Mouse (Mus musculus) layer of hippocampus, postnatal 10 days (tissue): ENCODE data around the gene Csnk2b. TPM values are rescaled to one million over a fixed set of nuclear protein-coding genes. Genes with fewer than 3 reads are reported as not detected.
"Not testable (repeated sequence)": the region's sequence is repeated elsewhere in the genome, so short reads cannot be mapped to it uniquely, and the experiment has no call there.

Experiments used
- DNase-seq, 2 experiments: peaks; one replicate each; pipeline ENCODE4 v3.0.0; 2021; ENCODE audit warnings: low spot score in 2 of 2
- total RNA-seq, 2 experiments: library from RNA; stranded (reverse); gene quantifications; 2 replicates each; pipeline ENCODE4 v1.2.3; 2021

The Csnk2b gene
- total RNA-seq, 2 experiments from 2014 or later = 178 to 202 TPM

DNA sequence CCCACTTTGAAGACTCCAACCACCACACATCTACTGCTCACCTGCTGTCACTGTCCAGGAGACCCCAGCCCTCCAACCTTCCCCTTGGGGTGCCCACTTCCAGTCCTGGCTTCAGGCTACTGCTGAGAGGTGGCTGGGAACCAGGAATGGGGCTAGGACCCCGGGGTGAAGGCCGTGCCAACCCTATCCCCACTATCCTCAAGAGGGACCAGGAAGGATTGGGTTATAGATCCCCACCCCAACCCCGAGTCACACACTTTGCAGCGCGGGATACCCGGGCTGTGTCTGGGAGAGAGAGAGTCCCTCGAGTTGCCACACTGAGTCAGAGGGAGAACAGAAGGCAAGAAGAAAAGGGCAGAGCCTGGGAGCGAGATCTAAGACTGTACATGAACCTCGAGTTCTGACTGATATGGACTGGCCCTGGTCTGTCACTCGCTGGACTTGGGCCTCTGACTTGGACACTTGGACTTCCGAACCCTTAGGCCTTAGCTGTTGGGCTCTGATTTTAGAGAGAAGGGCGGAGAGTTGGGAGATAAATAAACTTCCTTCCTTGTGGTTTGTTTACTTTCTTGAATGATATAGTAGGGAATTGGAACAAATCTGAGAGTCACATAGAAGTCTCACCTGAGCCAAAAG, 2.5 kb upstream of the Csnk2b start:
- not testable (repeated sequence) for DNase-seq

DNA sequence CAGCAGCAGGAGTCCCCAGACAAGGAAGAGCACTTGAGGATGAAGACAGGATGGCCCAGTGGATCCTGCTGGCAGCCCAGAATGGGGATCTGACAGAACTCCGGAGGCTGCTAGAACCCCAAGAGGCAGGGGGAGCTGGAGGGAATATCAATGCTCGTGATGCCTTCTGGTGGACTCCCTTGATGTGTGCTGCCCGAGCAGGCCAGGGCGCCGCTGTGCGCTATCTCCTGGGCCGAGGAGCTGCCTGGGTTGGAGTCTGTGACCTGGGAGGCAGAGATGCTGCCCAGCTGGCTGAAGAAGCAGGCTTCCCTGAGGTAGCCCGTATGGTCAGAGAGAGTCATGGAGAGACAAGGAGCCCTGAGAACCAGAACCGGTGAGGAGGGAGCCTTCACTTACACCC, 1.4 kb upstream of the Csnk2b start:
- not testable (repeated sequence) for DNase-seq

DNA sequence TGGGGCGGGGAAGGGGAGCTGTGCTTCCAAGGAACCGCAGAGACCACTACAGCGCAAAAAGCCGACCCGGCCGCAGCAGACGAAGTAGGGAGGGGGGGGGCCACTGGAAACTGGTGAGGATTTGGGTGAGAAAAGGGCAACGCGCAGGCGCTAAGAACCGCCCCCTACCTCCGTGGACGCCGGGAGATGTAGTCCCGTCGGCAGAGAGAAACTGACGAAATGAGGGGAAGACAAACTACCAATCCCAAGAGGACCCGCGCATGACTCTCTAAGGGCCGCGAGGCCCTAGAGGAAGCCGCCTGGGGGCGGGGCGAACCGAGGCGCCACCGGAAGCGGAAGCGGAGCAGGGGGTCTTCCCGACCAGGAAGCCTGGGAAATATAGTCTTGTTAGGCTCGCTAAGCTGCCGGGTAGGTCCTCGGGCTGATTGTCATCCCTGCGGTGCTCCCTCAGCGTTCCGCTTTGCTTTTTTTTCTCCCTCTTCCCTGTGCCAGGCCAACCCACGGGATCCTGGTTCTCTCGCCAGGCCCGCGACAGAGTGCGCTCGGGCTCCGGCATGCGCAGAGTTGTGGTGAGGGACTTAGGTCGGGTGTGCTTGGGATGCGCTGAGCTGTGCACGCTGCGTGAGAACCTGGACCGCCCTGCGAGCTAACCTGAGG, 582 bp downstream of the Csnk2b start, which contains the start of gene Gpank1:
Gene Gpank1 (plus strand): TSS at position 313 of the 657 bp plus-strand sequence.
- DNase-seq = peak; percentile 96 to 97

DNA sequence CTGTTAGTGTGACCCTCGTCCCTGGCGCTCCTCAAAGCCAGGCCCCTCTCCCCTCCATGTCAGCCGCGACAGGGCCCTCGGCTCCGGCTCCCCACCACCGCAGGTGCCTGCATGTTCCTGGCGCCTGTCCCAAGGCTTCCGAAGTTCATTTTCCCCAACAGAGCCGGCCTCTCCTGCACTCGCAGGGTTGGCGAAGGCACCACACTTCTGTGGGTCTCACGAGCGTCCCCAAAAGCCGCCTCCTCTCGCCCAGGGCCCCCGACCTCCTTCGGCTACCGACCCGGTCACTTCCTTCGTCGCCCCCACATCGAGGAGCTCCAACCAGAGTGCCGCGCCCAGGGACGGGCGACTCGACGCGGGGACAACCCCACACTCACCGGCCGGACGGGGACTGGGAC, 1.1 kb downstream of the Csnk2b start:
- DNase-seq = no peak

DNA sequence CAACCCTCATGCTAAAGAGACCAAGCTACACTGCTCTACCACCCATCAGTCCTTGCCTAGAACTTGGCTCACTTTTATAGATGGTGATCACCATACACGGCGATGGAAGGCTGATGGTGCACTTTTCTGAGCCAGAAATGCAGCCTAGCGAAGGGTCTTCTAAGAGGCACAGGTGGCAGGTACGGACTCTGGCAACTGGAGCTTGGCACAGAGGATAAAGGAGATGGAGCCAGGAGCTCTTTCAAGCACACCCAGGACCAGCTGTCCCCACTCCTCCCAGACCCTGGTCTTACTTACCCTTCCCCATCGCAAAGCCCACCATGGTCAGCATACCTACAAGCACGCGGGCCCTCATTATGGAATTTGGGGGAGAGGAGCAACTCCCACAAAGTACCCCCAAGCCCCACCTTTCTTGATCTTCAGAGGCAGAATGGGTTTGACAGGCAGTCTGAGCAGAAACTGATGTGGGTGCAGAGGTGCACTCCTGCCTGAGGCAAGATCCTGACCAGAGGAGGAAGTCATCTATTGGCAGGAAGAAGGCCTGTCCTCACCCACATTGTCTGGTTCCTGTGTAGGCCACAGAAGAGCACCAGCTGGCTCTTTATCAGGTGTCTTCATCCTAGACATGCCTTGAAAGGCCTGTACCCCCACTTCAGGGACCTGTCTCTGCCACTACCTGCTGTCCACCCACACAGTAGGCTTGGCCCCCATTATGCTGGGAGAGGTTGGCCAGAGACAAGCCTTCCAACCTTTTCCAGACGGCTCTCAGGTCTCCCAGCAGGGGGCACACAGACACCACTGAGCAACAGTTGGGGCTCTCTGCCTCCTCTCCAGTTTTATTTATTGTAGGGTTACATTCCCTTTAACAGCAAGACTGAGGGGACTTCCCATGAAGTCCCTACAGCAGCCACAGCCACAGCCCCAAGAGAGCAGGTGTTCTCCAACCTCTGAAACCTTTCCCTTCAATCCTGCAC, 6.5 kb downstream of the Csnk2b start, which contains the start of gene Ly6g5b:
Gene Ly6g5b (minus strand): TSS at position 383 of the 974 bp plus-strand sequence.
- DNase-seq = peak in 1 of 2 experiments; percentile 43

DNA sequence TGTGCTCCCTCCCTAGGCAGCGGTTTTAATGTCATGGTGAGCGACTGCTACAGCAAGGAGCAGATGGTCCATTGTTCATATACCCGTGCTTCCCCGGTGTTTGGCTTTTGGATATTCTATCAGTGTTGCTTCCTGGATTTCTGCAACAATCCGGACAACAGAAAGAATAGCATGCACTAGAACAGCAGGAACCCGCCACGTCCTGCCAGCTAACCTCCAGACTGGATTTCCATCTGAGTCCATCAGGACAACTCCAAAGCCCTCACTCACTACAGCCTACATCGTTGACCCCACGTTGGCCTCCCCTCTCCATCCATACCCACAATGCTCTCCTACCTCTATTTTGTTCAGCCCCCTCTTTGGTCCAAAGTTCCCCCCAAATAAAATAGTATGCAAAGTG, 10.1 kb downstream of the Csnk2b start:
- no peak for DNase-seq

DNA sequence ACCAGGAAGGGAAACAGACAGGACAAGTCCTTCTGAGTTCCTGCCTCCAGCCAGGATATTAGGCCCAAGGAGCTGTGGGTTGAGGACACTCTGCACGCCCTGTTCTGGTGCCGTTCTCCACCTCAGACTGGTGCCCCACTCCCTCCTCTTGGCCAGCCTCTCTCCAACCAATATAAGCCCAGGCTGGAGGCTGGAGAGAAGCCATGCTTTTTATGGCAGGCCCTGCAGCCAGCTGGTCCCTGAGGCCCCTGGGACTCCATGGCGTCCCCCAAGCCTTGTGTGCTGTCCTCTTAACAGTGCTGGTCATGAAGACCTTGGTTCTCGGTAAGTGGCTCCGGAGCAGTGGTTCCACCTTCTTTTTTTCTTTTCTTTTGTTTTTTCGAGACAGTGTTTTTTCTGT, 13.8 kb downstream of the Csnk2b start, which contains the start of gene Ly6g5c:
Gene Ly6g5c (plus strand): TSS at position 183 of the 400 bp plus-strand sequence.
- DNase-seq = no peak

DNA sequence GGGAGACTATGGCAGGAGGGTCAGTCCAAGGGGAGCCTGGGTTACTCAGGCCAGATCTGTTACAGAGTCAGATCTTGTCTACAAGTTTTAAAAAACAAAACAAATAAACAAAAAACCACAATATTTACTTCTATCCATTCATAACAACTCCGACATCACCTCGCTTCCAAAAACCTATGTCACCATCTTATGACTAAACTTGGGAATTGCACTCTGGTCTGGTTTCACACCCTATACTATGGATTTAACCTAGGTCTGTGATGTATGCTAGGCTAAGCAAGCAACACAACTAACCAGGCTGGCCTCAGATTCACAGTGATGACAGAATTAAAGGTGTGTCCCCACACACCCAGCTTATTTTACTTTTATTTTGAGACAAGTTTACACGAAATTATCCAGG, 15.3 kb downstream of the Csnk2b start:
- no peak for DNase-seq

DNA sequence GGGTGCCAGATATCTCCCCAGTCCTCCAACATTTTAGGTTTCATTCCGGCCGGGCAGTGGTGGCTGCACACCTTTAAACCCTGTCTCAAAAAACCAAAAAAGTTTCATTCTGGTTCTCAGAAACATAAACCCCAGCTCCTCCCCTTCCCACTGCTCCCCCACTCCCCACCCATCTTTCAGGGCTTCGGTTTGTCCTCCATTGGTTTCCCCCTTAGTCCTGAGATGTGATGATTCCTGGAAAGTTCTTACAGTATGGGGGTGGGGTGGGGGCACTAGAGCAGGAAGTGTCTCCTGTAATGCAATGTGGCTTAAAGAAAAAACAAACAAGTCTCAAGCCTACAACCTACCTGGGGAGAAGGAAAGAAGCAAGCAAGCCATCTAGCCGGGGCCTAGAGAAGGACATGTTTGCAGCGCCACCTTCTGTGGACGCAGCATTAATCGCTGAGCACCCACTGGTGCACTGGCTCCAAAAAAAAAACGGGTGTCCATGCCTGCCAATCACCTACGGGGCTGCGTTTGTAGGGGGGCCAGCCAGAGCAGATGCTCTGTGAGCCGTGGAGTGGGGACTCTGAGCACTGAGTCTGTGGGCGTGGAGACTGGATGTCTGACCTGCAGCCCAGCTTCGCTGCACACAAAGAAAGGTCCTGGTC, 16.0 kb downstream of the Csnk2b start:
- DNase-seq = peak; percentile 39 to 58

DNA sequence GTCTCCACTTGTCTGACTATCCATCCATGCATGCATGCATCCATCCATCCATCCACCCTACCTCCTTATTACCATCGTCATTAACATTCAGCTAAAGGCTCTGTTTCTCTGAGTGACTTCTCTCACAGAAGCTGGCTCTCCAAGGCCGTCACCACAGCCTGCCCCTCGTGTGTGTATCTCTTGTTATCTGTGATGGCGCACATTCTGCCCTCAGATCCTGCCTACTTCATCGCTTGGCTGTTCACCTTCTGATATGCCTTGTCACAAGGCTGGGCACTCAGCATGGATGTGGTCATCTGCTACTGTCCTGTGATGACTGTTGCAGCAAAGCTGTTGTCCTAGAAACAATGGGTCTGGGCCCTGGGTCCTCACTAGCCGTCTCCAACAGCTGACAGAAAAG, 17.1 kb downstream of the Csnk2b start:
- DNase-seq = no peak

DNA sequence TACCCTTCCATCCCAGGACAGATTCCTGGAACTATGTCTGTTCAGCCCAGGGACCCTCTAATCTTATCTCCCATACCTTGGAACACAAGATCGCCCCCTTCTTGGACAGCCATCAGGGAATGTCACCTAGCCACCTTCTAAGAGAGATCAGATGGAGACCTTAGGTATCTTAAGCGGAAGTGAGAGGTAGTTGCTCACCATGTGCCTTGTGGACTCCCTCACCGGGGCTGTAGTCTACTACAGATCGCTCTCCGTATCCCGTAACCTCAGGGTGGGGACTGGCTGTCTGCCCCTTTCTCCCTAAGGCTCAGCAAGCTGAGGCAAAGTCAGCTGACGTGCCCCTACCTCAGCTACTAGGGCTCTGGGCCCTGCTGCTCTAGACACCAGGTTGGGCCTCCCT, 17.8 kb downstream of the Csnk2b start:
- no peak for DNase-seq

DNA sequence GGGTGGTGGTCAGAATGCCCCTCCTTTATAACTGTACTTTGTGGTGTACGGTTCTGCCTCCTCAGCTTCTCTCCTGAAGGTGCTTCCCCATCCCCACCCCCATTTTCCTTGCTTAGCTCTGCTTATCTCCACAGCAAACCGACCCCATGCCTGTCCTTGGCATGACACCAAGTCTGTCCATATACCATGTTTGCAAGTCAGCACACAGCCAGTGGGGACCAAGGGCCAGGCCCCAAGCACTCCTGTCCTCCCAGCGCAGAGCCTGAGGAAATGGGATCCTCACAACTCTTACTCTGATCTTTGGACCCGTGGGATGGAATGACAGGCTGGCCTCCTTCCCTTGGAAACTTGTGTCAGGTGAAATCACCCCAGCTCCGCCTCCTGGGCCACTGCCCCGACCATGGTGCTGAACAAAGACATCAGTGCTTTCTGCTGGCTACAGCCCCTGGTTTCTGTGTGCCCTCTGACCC, 18.6 kb downstream of the Csnk2b start:
- no peak for DNase-seq

DNA sequence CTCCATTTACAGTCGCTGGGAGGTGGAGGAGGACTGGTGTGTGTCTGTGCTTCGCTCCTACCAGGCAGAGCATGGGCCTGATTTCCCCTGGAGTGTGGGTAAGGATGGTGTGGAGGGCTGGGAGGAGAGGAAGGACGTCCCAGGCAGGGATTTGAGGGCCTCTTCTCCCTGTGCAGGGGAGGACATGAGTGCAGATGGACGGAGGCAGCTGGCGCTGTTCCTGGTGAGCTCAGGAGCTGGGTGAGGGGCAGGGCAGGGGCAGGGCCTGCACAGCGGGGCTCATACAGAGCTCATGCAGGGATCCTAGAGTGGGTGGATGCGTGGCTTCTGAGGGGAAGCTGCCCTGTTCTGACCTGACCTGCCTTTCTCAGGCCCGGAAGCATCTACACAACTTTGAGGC, 19.6 kb downstream of the Csnk2b start:
- no peak for DNase-seq

DNA sequence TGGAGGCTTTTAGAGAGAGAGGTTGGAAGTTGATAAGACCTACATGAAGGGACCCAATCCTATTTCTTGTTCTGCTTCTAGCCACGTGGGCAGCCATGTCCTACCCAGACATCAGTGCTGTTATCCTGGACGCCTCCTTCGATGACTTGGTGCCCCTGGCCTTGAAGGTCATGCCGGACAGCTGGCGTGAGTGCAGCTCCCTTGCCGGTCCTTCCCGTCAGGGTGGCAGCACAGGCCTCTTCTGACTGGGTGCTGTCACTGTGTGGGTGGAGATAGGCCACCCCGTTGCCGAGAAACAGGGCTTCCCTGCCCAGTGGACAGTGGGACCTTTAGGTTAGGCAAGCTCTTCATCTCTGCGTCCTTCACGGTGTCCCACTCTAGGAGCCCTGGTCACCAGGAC, 20.7 kb downstream of the Csnk2b start:
- no peak for DNase-seq

DNA sequence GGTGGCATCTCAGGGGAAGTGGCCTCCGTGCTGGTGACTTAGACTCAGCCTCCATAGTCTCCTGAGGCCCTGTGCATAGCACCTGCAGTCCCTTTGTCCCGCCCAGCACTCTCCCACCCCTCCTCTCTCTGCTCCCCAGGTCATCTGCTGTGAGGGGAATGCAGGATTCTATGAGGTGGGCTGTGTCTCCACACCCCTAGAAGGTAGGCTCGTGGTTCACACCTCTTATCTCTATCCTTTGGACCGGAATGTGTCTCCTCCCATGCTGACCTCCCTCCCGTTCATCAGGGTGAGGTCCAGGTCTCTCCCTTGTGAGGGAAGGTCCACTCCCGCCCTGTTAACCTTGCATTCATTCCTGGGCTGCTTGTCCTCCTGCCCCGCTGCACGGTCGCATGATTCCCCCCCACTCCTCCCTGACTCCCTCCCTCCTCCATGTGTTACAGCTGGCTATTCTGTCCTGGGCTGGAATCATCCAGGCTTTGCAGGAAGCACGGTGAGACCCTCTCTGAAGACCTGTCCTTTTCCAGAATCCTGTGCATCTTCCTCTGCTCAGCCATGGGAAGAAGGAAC, 21.6 kb downstream of the Csnk2b start:
- no peak for DNase-seq

DNA sequence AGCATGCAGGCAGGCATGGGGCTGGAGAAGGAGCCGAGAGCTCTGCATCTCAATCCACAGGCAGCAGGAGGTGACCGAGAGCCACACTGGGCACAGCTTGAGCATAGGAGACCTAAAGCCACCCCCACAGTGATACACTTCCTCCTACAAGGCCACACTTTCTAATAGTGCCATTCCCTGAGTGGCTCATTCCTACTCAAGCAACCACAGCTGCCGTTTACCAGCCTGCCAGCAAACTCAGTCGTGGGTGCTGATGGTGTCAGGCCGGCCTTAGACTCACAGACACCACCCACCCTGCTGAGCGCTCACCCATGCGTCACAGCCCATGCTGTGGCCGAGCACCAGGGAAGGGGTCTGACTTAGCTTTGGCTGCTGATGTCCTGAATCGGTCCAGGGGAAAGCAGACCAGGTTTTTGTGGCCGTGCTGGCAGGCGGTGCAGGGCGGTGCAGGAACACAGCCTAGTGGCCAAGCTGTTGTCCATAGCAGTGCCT, 24.6 kb downstream of the Csnk2b start:
- peak in 1 of 2 experiments; percentile 51 for DNase-seq

DNA sequence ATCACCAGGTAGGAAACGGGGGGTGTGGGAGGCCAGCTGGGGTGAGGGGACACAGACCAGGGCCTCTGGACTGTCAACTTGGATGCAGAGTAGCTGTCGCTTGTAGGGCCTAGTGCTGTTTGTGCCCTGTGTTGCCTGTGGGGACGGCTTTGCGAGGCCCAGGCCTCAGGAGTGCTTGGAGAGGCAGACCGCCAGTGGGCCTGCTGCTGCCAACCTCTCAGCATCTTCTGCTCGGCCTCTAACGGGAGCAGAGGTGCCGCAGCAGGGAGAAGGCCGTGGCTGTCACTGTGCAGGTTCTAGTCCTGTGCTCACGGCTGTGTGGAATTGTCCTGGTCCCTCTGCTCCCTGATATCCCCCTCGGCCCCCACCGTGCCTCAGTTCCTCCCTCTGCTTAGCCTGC, 25.3 kb downstream of the Csnk2b start:
- no peak for DNase-seq

DNA sequence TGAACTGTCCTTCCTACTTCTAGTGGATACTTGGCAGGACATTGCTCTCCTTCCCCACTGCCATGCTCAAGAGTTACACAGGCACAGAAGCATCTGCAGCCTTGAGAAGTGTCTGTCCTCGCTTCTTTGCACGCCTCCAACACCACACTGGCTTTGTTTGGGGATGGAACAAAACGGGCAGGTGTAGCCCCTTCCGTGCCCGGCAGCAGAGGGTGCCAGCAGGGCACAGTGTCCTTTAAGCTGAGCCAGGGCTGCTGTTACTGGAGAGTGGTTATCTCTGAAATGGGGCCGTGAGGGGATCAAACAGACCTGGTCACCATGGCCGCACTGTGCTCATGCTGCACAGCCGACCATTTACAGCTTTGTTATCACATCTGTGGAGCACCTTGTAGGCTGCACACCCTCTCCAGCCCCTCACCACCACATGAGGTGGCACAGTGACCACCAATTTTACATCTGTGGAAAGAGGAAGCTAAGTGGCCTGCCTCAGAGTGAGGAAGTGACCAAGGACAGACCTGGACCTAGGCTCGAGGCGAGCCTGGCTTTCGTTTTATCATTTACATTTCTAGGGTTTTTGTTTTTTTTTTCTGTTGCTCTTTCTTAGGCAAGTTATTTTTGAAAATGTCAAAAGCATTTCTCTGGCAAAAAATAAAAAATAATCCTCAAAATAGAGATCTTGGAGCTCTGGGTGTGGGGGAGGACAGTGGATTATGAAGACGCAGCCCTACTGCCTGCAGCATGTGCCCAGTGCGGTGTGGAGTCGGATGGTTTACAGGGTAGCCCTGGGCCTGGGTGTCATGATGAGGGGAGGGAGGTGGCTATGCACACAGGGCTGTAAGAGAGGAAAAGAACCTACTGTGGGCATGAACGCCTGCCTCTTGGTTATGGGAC, 27.1 kb downstream of the Csnk2b start:
- DNase-seq = no peak

DNA sequence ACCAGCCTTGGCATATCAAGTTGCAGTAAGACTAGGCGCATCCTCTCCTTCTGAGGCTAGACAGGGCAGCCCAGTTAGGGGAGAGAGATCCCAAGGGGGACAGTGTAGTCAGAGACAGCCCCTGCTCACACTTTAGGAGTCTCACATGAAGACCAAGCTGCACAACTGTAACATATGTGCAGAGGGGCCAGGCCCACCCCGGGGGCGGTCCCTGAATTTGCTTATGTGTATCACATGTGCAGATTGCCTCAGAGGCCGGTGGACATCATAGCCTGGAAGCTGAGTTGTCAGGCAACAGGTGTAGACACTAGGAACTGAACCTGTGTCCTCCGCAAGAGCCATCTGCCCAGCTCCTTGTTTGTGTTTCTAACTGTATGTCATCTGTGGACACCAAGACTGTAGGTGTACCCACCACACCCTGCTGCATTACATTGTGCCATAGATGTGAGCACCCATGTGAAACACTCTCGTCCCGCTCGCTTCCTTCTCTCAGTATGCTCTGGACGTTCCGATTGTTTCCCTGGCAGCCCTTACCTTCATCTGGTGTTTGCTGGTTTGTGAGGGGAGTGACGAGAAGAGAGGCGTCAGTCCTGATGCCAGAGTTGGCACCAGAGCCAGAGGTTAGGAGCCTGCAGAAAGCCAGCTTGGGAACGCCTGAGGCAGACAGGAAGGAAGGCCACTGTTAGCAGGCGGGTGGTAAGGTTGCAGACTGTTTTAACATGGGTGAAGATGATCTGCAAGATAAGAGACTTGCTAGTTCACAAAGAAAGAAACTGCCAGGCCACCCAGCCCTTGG, 29.3 kb downstream of the Csnk2b start:
- DNase-seq = no peak
